Mouse (Mus musculus) liver, embryonic 11.5 days (tissue): ENCODE results near the gene Cbwd1. TPM values are rescaled to one million over a fixed set of nuclear protein-coding genes. Genes with fewer than 3 reads are reported as not detected.

ENCODE experiments used
- ATAC-seq: fragments of 200-750 bp; cut with Nextera tagmentation; replicated peaks from 2 replicates; pipeline ENCODE4 v1.8.0; 2017; ENCODE audit warnings: moderate number of reproducible peaks, mild to moderate bottlenecking, moderate TSS enrichment, moderate library complexity; ENCODE audit not compliant: low FRiP score
- DNase-seq: peaks from one replicate; pipeline ENCODE4 v3.0.0-alpha.2; 2017; ENCODE audit warnings: low spot score
- H3K27ac ChIP-seq: fragments of 300-500 bp; sonication (generic); 2 replicates; pipeline ENCODE4 v1.5.1; 2014; ENCODE audit warnings: mild to moderate bottlenecking, low read depth, low read length, control low read depth
- H3K27me3 ChIP-seq: fragments of 300-500 bp; sonication (generic); replicated peaks from 2 replicates; pipeline ENCODE4 v1.6.1; 2014; ENCODE audit warnings: low read length, mixed read lengths; ENCODE audit not compliant: control insufficient read depth, insufficient read depth
- H3K36me3 ChIP-seq: fragments of 300-500 bp; sonication (generic); 2 replicates; pipeline ENCODE4 v1.6.1; 2014; ENCODE audit warnings: mild to moderate bottlenecking, low read length, moderate library complexity, mixed read lengths; ENCODE audit not compliant: control insufficient read depth, insufficient read depth
- H3K4me1 ChIP-seq: fragments of 300-500 bp; sonication (generic); replicated peaks from 2 replicates; pipeline ENCODE4 v1.6.1; 2014; ENCODE audit warnings: low read length, mixed read lengths; ENCODE audit not compliant: control insufficient read depth, insufficient read depth
- H3K4me2 ChIP-seq: fragments of 300-500 bp; sonication (generic); 2 replicates; pipeline ENCODE4 v1.6.1; 2014; ENCODE audit warnings: mild to moderate bottlenecking, control low read depth, moderate library complexity
- H3K4me3 ChIP-seq: fragments of 300-500 bp; sonication (generic); 2 replicates; pipeline ENCODE4 v1.5.1; 2014; ENCODE audit warnings: low read depth, low read length, control low read depth
- H3K9ac ChIP-seq: fragments of 300-500 bp; sonication (generic); 2 replicates; pipeline ENCODE4 v1.6.1; 2014; ENCODE audit warnings: low read depth, low read length, control low read depth
- H3K9me3 ChIP-seq: fragments of 300-500 bp; sonication (generic); 2 replicates; pipeline ENCODE4 v1.6.1; 2016; ENCODE audit warnings: low read length, inconsistent platforms, mixed read lengths; ENCODE audit not compliant: control insufficient read depth
- WGBS: fragments of 180-500 bp; shearing (Covaris S2); extraction: QIAGEN DNeasy Blood & Tissue Kit; methylation state at CpG from one replicate; pipeline ENCODE4 v1.1.7; 2014; 5-methylcytosine and 5-hydroxymethylcytosine counted together
- polyA plus RNA-seq: library from polyadenylated mRNA; unstranded; fragments of >200 nt; fragmentation: Nextera tagmentation; extraction: Ambion mirVana; gene quantifications from 2 replicates; pipeline ENCODE4 v1.2.1, GENCODE M21; 2014

Gene Cbwd1
- polyA plus RNA-seq, 1 experiment from 2014 or later, result 23.0 TPM

DNA sequence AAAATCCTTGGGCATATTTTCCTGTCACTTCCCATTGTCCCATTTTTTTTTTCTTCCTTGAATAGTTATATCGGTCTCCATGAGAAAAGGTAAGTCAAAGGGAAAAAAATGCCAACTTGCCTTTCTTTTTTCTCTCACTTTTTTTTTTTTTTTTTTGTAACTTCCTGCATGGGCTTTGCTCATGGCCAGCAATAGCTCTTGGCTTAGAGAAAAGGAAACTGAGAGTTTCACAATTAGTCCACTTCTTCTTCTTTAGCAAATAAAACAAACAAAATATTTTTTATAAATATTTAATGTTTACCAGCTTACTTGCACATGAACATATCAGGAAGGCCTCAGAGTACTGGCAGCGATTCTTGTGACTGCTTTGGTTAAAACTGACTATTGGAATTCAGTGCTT, 4.8 kb upstream of the Cbwd1 start:
- Histone ChIP-seq H3K27ac (no peak overlapping the region), H3K27me3 (no peaks in the 10 kb centered on the region), H3K9me3 (no peaks in the 10 kb centered on the region), H3K4me1 (no peaks in the 10 kb centered on the region), H3K36me3 (no peaks in the 10 kb centered on the region), H3K4me2 (no peak overlapping the region), H3K4me3 (no peak overlapping the region), H3K9ac (no peak overlapping the region)
- 59% methylated on average over 2 of the region's 2 CpGs for WGBS
- DNase-seq (no peak), ATAC-seq (no peak)

GRCm38 (mm10) chr19:24958531-24958930, 2.9 kb downstream of the Cbwd1 start:
- WGBS, result 39% methylated on average over 3 of the region's 3 CpGs
- Histone ChIP-seq H3K4me1 (peaks cover 6% of the 10 kb centered on the region; the same call in 1 of the 2 replicates), H3K27me3 (no peaks in the 10 kb centered on the region), H3K9me3 (no peaks in the 10 kb centered on the region), H3K4me2 (no peak overlapping the region), H3K4me3 (no peak overlapping the region), H3K27ac (no peak overlapping the region), H3K36me3 (peaks cover 6% of the 10 kb centered on the region; the same call in 1 of the 2 replicates), H3K9ac (no peak overlapping the region)
- no peak for DNase-seq
- no peak for ATAC-seq

DNA sequence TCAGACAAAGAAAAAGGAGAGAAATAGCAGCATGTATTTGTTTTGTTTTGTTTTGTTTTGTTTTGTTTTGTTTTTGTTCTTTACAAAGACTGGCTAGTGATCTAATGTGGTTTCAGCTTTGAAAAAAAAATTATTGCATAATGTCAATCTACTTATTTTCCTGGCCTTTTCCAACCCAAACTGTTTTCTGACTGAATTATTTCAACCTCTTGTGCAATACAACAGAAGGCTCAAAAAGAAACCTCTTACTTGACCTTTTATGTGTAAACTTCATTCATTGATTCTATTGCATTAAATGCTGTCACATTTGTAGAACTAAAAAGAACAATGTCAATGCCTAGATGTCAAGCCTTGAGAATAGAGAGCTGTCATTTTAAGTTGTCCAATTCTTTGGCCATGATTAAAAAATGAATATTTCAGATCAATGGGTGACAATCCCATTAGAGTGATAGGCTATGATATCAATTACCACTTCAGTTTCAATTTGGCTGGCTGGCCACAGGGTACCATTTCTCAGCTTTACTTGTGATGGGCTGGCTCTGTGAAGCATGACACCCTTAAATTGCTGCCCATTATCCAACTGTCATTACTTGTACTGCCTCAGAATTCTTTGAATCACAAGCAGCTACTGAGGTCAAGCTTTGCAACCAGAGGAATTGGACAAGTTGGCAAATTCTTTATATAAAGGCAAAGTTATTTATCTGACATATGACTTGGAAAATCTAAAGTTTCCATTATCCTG, 15.7 kb downstream of the Cbwd1 start:
- Histone ChIP-seq H3K4me1 (no peaks in the 10 kb centered on the region), H3K4me3 (no peak overlapping the region), H3K27me3 (no peaks in the 10 kb centered on the region), H3K9me3 (no peaks in the 10 kb centered on the region), H3K4me2 (no peak overlapping the region), H3K27ac (no peak overlapping the region), H3K9ac (no peak overlapping the region), H3K36me3 (no peaks in the 10 kb centered on the region)
- ATAC-seq, result no peak
- no peak for DNase-seq

DNA sequence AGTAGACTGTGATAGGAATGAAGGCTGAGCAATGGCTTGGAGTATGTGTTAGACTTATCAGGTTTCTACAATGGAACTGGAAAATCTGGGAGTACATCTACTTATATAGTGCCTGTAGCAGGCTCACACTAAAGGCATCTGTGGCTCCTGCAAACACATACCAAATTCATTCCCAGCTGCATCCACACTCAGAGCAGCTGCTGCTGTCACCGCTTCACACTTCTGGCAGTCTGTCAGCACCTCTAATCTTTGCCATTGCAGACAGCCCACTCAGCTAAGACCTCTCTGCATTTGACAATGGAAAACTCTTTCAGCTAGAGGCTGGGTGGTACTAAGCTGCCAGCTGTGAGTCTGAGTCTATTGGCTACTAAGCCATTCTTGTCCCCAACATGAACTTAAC, 24.3 kb downstream of the Cbwd1 start:
- Histone ChIP-seq H3K4me1 (no peaks in the 10 kb centered on the region), H3K4me2 (no peak overlapping the region), H3K9me3 (no peaks in the 10 kb centered on the region), H3K27ac (no peak overlapping the region), H3K36me3 (no peaks in the 10 kb centered on the region), H3K27me3 (no peaks in the 10 kb centered on the region), H3K9ac (no peak overlapping the region), H3K4me3 (no peak overlapping the region)
- DNase-seq (no peak), ATAC-seq (no peak)
- WGBS, result 91% methylated on average over 1 of the region's 1 CpGs

GRCm38 (mm10) chr19:24929041-24929440, 32.4 kb downstream of the Cbwd1 start:
- no peaks in the 10 kb centered on the region for H3K4me1 ChIP-seq
- 50% methylated on average over 1 of the region's 1 CpGs for WGBS
- H3K9me3 ChIP-seq, result no peaks in the 10 kb centered on the region
- H3K27me3 ChIP-seq, result no peaks in the 10 kb centered on the region
- H3K27ac ChIP-seq, result no peak overlapping the region
- no peaks in the 10 kb centered on the region for H3K36me3 ChIP-seq
- H3K4me3 ChIP-seq, result no peak overlapping the region
- no peak overlapping the region for H3K4me2 ChIP-seq
- no peak for ATAC-seq
- H3K9ac ChIP-seq, result no peak overlapping the region
- no peak for DNase-seq

DNA sequence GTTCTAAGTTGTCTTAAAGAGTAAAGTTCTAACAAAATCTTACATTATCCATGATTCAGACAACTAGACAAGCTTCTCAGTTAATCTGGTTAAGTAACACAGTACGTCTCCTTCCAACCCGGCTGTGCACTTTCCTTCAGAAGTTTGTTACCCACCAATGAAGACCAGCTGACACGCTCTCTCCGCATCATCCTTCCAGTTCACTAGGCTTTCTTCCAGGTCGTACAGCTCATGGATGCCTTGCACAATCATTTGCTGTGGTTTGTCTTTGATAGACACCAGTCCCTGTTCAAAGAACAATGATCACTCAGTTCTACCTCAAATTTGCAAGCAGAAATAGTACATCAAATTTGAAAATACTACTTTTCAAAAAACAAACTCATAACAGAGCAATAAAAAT, 40.5 kb downstream of the Cbwd1 start:
- Histone ChIP-seq H3K4me2 (no peak overlapping the region), H3K9ac (no peak overlapping the region), H3K9me3 (no peaks in the 10 kb centered on the region), H3K27ac (no peak overlapping the region), H3K4me3 (no peak overlapping the region), H3K36me3 (peaks cover 8% of the 10 kb centered on the region; the same call in 1 of the 2 replicates), H3K4me1 (no peaks in the 10 kb centered on the region), H3K27me3 (no peaks in the 10 kb centered on the region)
- ATAC-seq (no peak), DNase-seq (no peak)
- WGBS, result 88% methylated on average over 5 of the region's 5 CpGs

DNA sequence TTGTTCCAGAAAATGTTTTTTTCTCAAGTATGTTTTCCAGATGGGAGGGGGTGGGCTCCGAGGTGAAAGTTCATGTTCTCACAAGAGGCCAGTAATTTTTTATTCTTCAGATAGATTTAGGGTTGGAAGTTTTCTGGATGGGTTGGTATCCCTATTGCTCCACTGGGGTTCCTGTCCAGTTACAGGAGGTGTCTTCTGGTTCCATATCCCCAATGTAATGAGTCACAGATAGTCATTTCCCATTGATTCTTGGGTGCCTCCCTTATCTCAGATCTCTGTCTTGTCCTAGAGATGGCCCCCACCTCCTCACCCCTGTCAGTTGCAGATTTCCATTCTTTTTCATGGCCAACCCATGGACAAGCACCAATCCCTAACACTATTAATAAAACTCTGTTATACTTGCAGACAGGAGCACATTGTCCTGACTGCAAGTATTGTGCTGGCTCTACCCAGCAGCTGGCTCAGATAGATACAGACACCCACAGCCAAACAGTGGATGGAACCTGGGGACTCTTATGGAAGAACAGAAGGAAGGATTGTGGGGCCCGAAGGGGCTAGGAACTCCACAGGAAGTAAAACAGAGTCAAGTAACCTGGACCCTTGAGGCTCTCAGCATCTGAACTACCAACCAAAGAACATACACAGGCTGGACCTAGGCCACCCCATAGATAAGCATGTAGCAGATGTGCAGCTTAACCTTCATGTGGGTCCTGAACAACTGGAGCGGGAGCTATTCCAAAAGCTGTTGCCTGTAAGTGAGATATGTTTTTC, 52.8 kb downstream of the Cbwd1 start:
- Histone ChIP-seq H3K36me3 (no peaks in the 10 kb centered on the region), H3K9ac (no peak overlapping the region), H3K4me3 (no peak overlapping the region), H3K27me3 (peaks cover 13% of the 10 kb centered on the region), H3K4me1 (no peaks in the 10 kb centered on the region), H3K9me3 (no peaks in the 10 kb centered on the region), H3K4me2 (no peak overlapping the region), H3K27ac (no peak overlapping the region)
- ATAC-seq (no peak), DNase-seq (no peak)
- WGBS, result 82% methylated on average over 3 of the region's 3 CpGs

DNA sequence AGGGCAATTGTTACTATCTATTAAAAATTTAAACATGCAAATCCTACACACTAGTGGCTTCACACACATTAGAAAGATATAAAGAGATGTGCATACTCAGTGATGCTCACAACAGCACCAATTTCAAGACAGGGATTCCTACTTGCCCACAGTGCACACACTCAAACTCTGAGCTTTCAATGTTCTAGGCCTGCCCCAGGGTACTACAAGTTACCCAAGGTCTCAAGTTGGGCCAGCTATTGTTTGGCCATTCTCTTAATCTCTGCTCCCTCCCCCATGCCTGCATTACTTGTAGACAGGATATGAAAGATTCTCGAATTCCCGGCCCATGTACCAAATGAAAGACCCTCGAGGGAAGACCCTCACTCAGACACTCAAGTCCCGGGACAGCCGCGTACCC, 53.8 kb downstream of the Cbwd1 start:
- ATAC-seq (no peak), DNase-seq (no peak)
- H3K27me3 ChIP-seq, result peaks cover 21% of the 10 kb centered on the region
- H3K9me3 ChIP-seq, result no peaks in the 10 kb centered on the region
- H3K4me2 ChIP-seq, result no peak overlapping the region
- no peak overlapping the region for H3K4me3 ChIP-seq
- H3K4me1 ChIP-seq, result no peaks in the 10 kb centered on the region
- no peak overlapping the region for H3K27ac ChIP-seq
- WGBS, result 80% methylated on average over 3 of the region's 6 CpGs
- no peaks in the 10 kb centered on the region for H3K36me3 ChIP-seq
- no peak overlapping the region for H3K9ac ChIP-seq

GRCm38 (mm10) chr19:24902821-24903220, 58.6 kb downstream of the Cbwd1 start:
- H3K9ac ChIP-seq, result no peak overlapping the region
- WGBS, result 46% methylated on average over 2 of the region's 2 CpGs
- H3K9me3 ChIP-seq, result no peaks in the 10 kb centered on the region
- no peak for ATAC-seq
- peaks cover 69% of the 10 kb centered on the region for H3K27me3 ChIP-seq
- no peaks in the 10 kb centered on the region for H3K36me3 ChIP-seq
- no peak overlapping the region for H3K27ac ChIP-seq
- H3K4me2 ChIP-seq, result no peak overlapping the region
- H3K4me3 ChIP-seq, result no peak overlapping the region
- no peak for DNase-seq
- H3K4me1 ChIP-seq, result peaks cover 4% of the 10 kb centered on the region; the same call in 1 of the 2 replicates
